Mouse (Mus musculus) forebrain, embryonic 11.5 days (tissue): ENCODE results near the gene Theg. TPM values are rescaled to one million over a fixed set of nuclear protein-coding genes. Genes with fewer than 3 reads are reported as not detected.
A peak's percentile ranks its signal among the peaks of the same experiment; 100 is the strongest.

ENCODE experiments used
- ATAC-seq: fragments of 200-750 bp; cut with Nextera tagmentation; replicated peaks from 2 replicates; pipeline ENCODE4 v1.8.0; 2017; ENCODE audit warnings: moderate TSS enrichment; ENCODE audit not compliant: low FRiP score
- DNase-seq: peaks from one replicate; pipeline ENCODE4 v3.0.0-alpha.2; 2017; ENCODE audit warnings: low spot score
- H3K27ac ChIP-seq: fragments of 300-500 bp; sonication (generic); 2 replicates; pipeline ENCODE4 v1.5.1; 2014; ENCODE audit warnings: low read depth, low read length
- H3K27me3 ChIP-seq: fragments of 300-500 bp; sonication (generic); 2 replicates; pipeline ENCODE4 v1.6.1; 2014; ENCODE audit warnings: mild to moderate bottlenecking, low read length, mixed read lengths; ENCODE audit not compliant: control insufficient read depth, insufficient read depth
- H3K36me3 ChIP-seq: fragments of 300-500 bp; sonication (generic); 2 replicates; pipeline ENCODE4 v1.6.1; 2014; ENCODE audit warnings: mild to moderate bottlenecking, low read length, moderate library complexity, mixed read lengths; ENCODE audit not compliant: control insufficient read depth, insufficient read depth
- H3K4me1 ChIP-seq: fragments of 300-500 bp; sonication (generic); replicated peaks from 2 replicates; pipeline ENCODE4 v1.6.1; 2014; ENCODE audit warnings: low read length, mixed read lengths; ENCODE audit not compliant: control insufficient read depth, insufficient read depth
- H3K4me2 ChIP-seq: fragments of 300-500 bp; sonication (generic); 2 replicates; pipeline ENCODE4 v1.6.1; 2014; ENCODE audit warnings: low read depth, mild to moderate bottlenecking, low read length, moderate library complexity, mixed read lengths; ENCODE audit not compliant: severe bottlenecking
- H3K4me3 ChIP-seq: fragments of 300-500 bp; sonication (generic); 2 replicates; pipeline ENCODE4 v1.5.1; 2014; ENCODE audit warnings: low read depth, low read length
- H3K9ac ChIP-seq: fragments of 300-500 bp; sonication (generic); 2 replicates; pipeline ENCODE4 v1.6.1; 2014; ENCODE audit warnings: low read length
- H3K9me3 ChIP-seq: fragments of 300-500 bp; sonication (generic); 2 replicates; pipeline ENCODE4 v1.6.1; 2016; ENCODE audit warnings: low read length, mixed read lengths; ENCODE audit not compliant: control insufficient read depth
- WGBS: fragments of 180-500 bp; shearing (Covaris S2); extraction: QIAGEN DNeasy Blood & Tissue Kit; methylation state at CpG from one replicate; pipeline ENCODE4 v1.1.7; 2014; 5-methylcytosine and 5-hydroxymethylcytosine counted together
- polyA plus RNA-seq: library from polyadenylated mRNA; unstranded; fragments of >200 nt; fragmentation: Nextera tagmentation; extraction: Ambion mirVana; gene quantifications from 2 replicates; pipeline ENCODE4 v1.2.1, GENCODE M21; 2014

The Theg gene
- polyA plus RNA-seq, 1 experiment from 2014 or later: not detected

GRCm38 (mm10) chr10:79550366-79550765 lies 36.8 kb downstream of the Theg start:
- Histone ChIP-seq H3K4me3 (no peak overlapping the region), H3K9me3 (no peaks in the 10 kb centered on the region), H3K27me3 (no peaks in the 10 kb centered on the region), H3K4me2 (no peak overlapping the region), H3K36me3 (peaks cover 19% of the 10 kb centered on the region), H3K9ac (no peak overlapping the region), H3K27ac (no peak overlapping the region), H3K4me1 (peaks cover 2% of the 10 kb centered on the region; the same call in 1 of the 2 replicates)
- ATAC-seq (no peak), DNase-seq (no peak)
- WGBS: 88% methylated on average over 9 of the region's 9 CpGs

DNA sequence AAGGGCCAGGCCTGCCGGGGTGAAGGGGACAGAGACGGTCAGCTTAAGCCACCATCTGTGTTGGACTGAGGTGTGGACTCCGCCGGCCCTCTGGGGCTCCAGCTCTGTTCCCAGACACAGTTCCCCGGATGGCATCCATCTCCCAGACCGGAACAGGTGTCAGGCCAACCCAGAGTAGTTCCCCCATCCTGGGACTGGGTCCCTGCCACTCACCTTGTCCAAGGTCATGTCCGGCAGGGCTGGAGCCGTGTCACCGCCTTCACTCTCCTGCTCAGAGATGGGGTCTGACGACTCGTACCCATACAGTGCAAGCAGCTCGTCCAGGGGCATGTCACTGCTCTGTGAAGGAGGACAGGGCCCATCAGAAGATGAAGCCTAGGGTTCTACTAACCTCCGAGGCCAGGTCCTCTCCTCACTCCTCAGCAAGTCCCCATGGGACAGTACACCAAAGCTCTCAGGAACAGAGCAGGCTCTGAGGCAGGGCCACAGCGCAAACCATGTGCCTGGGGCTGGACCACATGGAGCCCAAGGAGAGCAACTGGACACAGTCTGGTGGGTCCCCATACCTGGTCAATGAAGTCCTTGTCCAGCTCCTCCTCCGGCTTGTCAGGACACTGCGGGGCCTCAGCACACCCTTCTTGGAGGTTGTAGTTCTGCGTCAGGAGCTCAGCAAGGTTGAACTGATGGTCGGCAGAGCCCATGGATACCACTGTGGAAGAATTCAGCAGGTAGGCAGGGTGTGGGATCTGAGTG lies 38.0 kb downstream of the Theg start:
- peaks cover 2% of the 10 kb centered on the region; the same call in 1 of the 2 replicates for H3K4me1 ChIP-seq
- no peaks in the 10 kb centered on the region for H3K9me3 ChIP-seq
- H3K27ac ChIP-seq: no peak overlapping the region
- H3K4me3 ChIP-seq: no peak overlapping the region
- no peaks in the 10 kb centered on the region for H3K27me3 ChIP-seq
- H3K9ac ChIP-seq: no peak overlapping the region
- H3K36me3 ChIP-seq: peaks cover 25% of the 10 kb centered on the region
- DNase-seq (peak; percentile 45), ATAC-seq (no peak)
- H3K4me2 ChIP-seq: no peak overlapping the region
- 96% methylated on average over 18 of the region's 18 CpGs for WGBS

DNA sequence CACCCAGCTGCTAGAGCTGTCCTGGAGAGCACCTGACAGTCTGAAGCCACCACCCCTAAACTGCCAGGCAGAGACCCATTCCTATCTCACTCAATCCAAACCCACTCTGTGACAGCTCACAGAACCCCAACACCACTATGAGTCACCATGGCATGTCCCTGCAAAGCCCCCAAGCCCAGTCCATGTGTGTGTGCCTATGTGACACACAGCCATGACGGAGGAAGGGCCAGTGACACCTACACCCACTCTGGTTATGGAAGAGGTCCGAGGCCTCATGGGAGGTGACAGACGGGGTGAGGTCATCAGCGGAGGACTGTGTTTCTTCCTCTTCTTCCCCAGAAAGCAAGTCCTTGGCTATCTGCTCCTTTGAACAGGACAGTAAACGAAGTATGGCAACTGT lies 38.6 kb downstream of the Theg start:
- 91% methylated on average over 5 of the region's 5 CpGs for WGBS
- H3K36me3 ChIP-seq: peaks cover 25% of the 10 kb centered on the region
- no peaks in the 10 kb centered on the region for H3K9me3 ChIP-seq
- H3K9ac ChIP-seq: no peak overlapping the region
- H3K4me1 ChIP-seq: 0 out of 2 replicates have a peak, but pooled peaks cover 2% of the 10 kb centered on the region
- H3K27me3 ChIP-seq: no peaks in the 10 kb centered on the region
- ATAC-seq: no peak
- H3K27ac ChIP-seq: no peak overlapping the region
- DNase-seq: peak; percentile 46
- H3K4me2 ChIP-seq: no peak overlapping the region
- H3K4me3 ChIP-seq: no peak overlapping the region

DNA sequence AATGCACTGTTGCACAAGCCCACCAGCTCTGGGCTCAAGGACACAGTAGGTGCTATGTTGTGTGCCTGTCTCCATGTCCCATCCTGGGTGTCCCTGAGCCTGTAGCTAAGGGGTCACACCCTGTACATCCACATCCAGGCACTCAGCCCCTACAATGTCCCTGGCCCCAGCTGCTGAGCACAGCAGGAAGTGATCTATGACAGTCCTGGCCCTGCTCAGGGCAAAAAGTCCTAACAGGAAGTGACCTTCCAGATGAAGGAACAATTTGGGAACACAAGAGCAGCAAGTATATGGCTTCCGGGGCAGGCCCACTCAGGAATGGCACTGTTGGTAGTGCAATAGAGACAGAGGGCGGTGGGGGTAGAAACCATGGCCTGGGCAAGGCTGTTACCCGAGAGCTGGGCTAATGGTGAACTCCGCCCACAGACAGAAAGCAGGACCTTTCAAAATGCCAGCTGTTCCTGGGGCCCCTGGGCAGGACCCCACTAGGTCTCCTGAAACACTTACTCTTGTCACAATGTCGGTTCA lies 39.9 kb downstream of the Theg start:
- WGBS: 84% methylated on average over 5 of the region's 5 CpGs

DNA sequence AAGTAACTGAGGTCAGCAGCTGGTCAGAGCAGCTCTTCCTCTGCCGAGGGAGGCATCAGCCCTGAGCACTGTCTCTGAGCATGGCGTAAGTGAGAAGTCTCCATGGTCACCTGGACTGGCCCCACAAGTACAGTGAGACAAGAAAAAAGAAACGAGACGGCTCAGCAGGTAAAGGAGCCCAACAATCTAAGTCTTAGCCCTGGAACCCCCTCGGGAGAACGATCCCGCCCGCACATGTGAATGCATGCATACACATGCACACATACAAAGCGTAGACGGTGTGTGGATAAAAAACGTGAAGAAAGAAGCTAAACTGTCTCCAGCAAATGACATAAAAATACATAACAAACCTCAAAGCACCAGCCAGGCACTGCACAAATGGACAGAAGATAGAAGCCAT lies 40.6 kb downstream of the Theg start:
- no peak for ATAC-seq
- Histone ChIP-seq H3K27me3 (no peaks in the 10 kb centered on the region), H3K4me3 (no peak overlapping the region), H3K4me2 (no peak overlapping the region), H3K4me1 (no peaks in the 10 kb centered on the region), H3K9ac (no peak overlapping the region), H3K27ac (no peak overlapping the region), H3K9me3 (no peaks in the 10 kb centered on the region), H3K36me3 (peaks cover 28% of the 10 kb centered on the region)
- WGBS: 96% methylated on average over 11 of the region's 11 CpGs
- peak; percentile 35 for DNase-seq

More for the DNA sequence above, 39.9 kb downstream of the Theg start:
- Histone ChIP-seq H3K4me3 (no peak overlapping the region), H3K4me1 (no peaks in the 10 kb centered on the region), H3K4me2 (no peak overlapping the region), H3K9ac (no peak overlapping the region), H3K27ac (no peak overlapping the region), H3K9me3 (no peaks in the 10 kb centered on the region), H3K36me3 (peaks cover 25% of the 10 kb centered on the region), H3K27me3 (no peaks in the 10 kb centered on the region)
- DNase-seq (peak; percentile 35), ATAC-seq (no peak)

DNA sequence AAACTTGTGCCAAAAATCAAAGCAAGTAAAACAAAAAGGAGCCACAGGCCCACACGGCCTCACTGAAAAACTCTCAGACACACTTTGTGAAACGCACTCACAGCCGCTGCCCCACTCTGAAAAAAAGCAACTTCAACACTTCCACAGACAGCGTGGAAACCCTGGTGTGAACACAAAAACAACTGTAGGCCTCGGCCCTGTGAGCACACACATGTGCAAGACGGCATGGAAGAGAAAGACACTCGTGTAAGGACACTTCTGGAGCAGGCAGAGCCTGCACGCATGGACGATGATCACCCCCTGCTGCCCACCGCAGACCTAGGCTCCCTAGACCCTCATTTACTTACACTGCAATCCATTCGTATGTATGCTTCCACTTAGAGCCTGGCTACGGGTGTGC lies 41.2 kb downstream of the Theg start:
- peak; percentile 42 for DNase-seq
- peaks cover 31% of the 10 kb centered on the region for H3K36me3 ChIP-seq
- no peaks in the 10 kb centered on the region for H3K9me3 ChIP-seq
- H3K27me3 ChIP-seq: no peaks in the 10 kb centered on the region
- no peak overlapping the region for H3K4me2 ChIP-seq
- H3K9ac ChIP-seq: no peak overlapping the region
- no peak overlapping the region for H3K27ac ChIP-seq
- H3K4me1 ChIP-seq: no peaks in the 10 kb centered on the region
- ATAC-seq: no peak
- 90% methylated on average over 12 of the region's 12 CpGs for WGBS
- no peak overlapping the region for H3K4me3 ChIP-seq

GRCm38 (mm10) chr10:79544631-79545030 lies 42.5 kb downstream of the Theg start:
- Histone ChIP-seq H3K4me2 (no peak overlapping the region), H3K9me3 (no peaks in the 10 kb centered on the region), H3K27ac (no peak overlapping the region), H3K4me3 (no peak overlapping the region), H3K27me3 (no peaks in the 10 kb centered on the region), H3K36me3 (peaks cover 38% of the 10 kb centered on the region), H3K4me1 (no peaks in the 10 kb centered on the region), H3K9ac (no peak overlapping the region)
- ATAC-seq (no peak), DNase-seq (peak; percentile 48)
- 91% methylated on average over 5 of the region's 5 CpGs for WGBS

DNA sequence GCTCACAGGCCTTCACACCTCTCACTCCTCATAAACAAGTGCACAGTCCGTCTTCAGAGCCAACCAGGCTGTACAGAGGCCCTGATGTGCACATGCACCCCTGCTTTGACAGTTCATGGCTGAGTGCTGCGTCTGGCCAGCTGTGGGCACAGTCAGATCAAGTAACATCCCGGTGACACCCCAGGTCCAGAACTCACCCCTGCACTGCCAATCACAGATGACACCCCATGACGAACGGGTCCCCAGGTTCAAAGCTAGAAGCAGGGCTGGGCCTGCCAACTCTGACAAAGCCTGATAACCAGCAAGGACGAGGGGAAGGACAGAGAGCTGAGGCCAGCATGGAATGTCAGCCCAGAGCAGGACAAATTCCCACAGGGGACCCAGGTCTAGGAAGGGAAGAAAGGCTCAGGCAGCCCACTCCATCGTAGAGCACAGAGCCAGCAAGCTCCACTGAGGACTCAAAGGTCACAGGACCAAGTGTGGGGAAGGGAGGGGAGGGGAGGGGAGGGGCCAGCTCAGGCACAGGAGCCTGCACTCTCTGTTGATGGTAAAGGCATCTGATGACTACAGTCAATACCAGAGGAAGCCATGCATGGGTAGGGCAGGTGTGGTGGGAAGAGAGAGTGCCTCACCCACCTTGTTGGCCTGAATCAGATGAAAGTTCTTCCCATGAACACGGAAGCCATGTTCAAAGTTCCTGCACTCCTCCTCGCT lies 43.1 kb downstream of the Theg start:
- Histone ChIP-seq H3K27ac (no peak overlapping the region), H3K9ac (no peak overlapping the region), H3K4me1 (no peaks in the 10 kb centered on the region), H3K9me3 (no peaks in the 10 kb centered on the region), H3K27me3 (no peaks in the 10 kb centered on the region), H3K4me2 (no peak overlapping the region), H3K4me3 (no peak overlapping the region), H3K36me3 (peaks cover 35% of the 10 kb centered on the region)
- 89% methylated on average over 9 of the region's 9 CpGs for WGBS
- no peak for ATAC-seq
- DNase-seq: peak; percentile 45
